Mouse (Mus musculus) midbrain, postnatal 0 days (tissue): ENCODE measurements at regions not wholly inside any gene's neighbourhood (a gene's known extent, or its start where the extent isn't known, plus 50 kb on each side); places are given as distances from the start of the nearest gene placed in this dataset.

Source experiments
- ATAC-seq: fragments of 200-750 bp; cut with Nextera tagmentation; 2 replicates; pipeline ENCODE4 v1.8.0; 2017; ENCODE audit warnings: moderate number of reproducible peaks, mild to moderate bottlenecking, moderate TSS enrichment, moderate library complexity; ENCODE audit not compliant: low FRiP score
- DNase-seq: peaks from one replicate; pipeline ENCODE4 v3.0.0-alpha.2; 2015; ENCODE audit warnings: low spot score
- H3K27ac ChIP-seq: fragments of 300-500 bp; sonication (generic); 2 replicates; pipeline ENCODE4 v1.5.1; 2014; ENCODE audit warnings: low read depth, mild to moderate bottlenecking, low read length, mixed read lengths
- H3K27me3 ChIP-seq: fragments of 300-500 bp; sonication (generic); 2 replicates; pipeline ENCODE4 v1.6.1; 2014; ENCODE audit warnings: low read length, control low read depth, mixed read lengths; ENCODE audit not compliant: insufficient read depth
- H3K36me3 ChIP-seq: fragments of 300-500 bp; sonication (generic); 2 replicates; pipeline ENCODE4 v1.6.1; 2014; ENCODE audit warnings: low read length, control low read depth, mixed read lengths; ENCODE audit not compliant: insufficient read depth
- H3K4me1 ChIP-seq: fragments of 300-500 bp; sonication (generic); 2 replicates; pipeline ENCODE4 v1.6.1; 2014; ENCODE audit warnings: mild to moderate bottlenecking, control low read depth, antibody characterized with exemption, low read length, mixed read lengths; ENCODE audit not compliant: insufficient read depth
- H3K4me2 ChIP-seq: fragments of 300-500 bp; sonication (generic); 2 replicates; pipeline ENCODE4 v1.6.1; 2014; ENCODE audit warnings: low read depth, mild to moderate bottlenecking, low read length, mixed read lengths; ENCODE audit not compliant: poor library complexity, severe bottlenecking
- H3K4me3 ChIP-seq: fragments of 300-500 bp; sonication (generic); 2 replicates; pipeline ENCODE4 v1.5.1; 2014; ENCODE audit warnings: low read depth, mild to moderate bottlenecking, low read length, moderate library complexity
- H3K9ac ChIP-seq: fragments of 300-500 bp; sonication (generic); replicated peaks from 2 replicates; pipeline ENCODE4 v1.6.1; 2014; ENCODE audit warnings: mild to moderate bottlenecking, low read length, moderate library complexity, mixed read lengths; ENCODE audit not compliant: poor library complexity, severe bottlenecking
- H3K9me3 ChIP-seq: fragments of 300-500 bp; sonication (generic); 2 replicates; pipeline ENCODE4 v1.6.1; 2016; ENCODE audit warnings: low read length, control low read depth
- CTCF ChIP-seq: IDR thresholded peaks from 2 replicates; pipeline ENCODE4 v1.5.1; 2016; ENCODE audit warnings: antibody characterized with exemption, mild to moderate bottlenecking
- WGBS: fragments of 180-500 bp; shearing (Covaris S2); extraction: QIAGEN DNeasy Blood & Tissue Kit; methylation state at CpG from one replicate; pipeline ENCODE4 v1.1.7; 2014; 5-methylcytosine and 5-hydroxymethylcytosine counted together

GRCm38 (mm10) chr9:47133873-47134272 lies 135.3 kb downstream of the Gm4791 start:
- no peak for TF ChIP-seq CTCF
- Histone ChIP-seq H3K4me3 (no peak overlapping the region), H3K4me1 (no peaks in the 10 kb centered on the region), H3K36me3 (no peaks in the 10 kb centered on the region), H3K4me2 (no peak overlapping the region), H3K27ac (no peak overlapping the region), H3K9me3 (no peaks in the 10 kb centered on the region), H3K27me3 (no peaks in the 10 kb centered on the region), H3K9ac (no peak overlapping the region)
- ATAC-seq, result no peak
- WGBS, result 77% methylated on average over 8 of the region's 8 CpGs
- DNase-seq, result no peak

GRCm38 (mm10) chr9:47134479-47134878 lies 135.9 kb downstream of the Gm4791 start:
- ATAC-seq (no peak), DNase-seq (no peak)
- no peak overlapping the region for H3K9ac ChIP-seq
- TF ChIP-seq CTCF, result no peak
- H3K4me3 ChIP-seq, result no peak overlapping the region
- no peak overlapping the region for H3K4me2 ChIP-seq
- no peaks in the 10 kb centered on the region for H3K9me3 ChIP-seq
- no peaks in the 10 kb centered on the region for H3K27me3 ChIP-seq
- no peaks in the 10 kb centered on the region for H3K36me3 ChIP-seq
- no peak overlapping the region for H3K27ac ChIP-seq
- H3K4me1 ChIP-seq, result no peaks in the 10 kb centered on the region
- 87% methylated on average over 4 of the region's 4 CpGs for WGBS

GRCm38 (mm10) chr9:47136641-47137040 lies 138.1 kb downstream of the Gm4791 start:
- Histone ChIP-seq H3K9ac (no peak overlapping the region), H3K4me1 (no peaks in the 10 kb centered on the region), H3K36me3 (no peaks in the 10 kb centered on the region), H3K9me3 (no peaks in the 10 kb centered on the region), H3K27ac (no peak overlapping the region), H3K4me3 (no peak overlapping the region), H3K4me2 (no peak overlapping the region), H3K27me3 (no peaks in the 10 kb centered on the region)
- DNase-seq, result no peak
- no peak for ATAC-seq
- no peak for TF ChIP-seq CTCF
- 91% methylated on average over 5 of the region's 5 CpGs for whole genome bisulfite sequencing

- ATAC-seq, result no peak
Observed at GRCm38 (mm10) chr9:47153471-47153870, 154.9 kb downstream of the Gm4791 start.

GRCm38 (mm10) chr9:47165480-47166131 lies 167.1 kb downstream of the Gm4791 start:
- no peak overlapping the region for H3K27ac ChIP-seq
- no peak overlapping the region for H3K4me2 ChIP-seq
- no peak; the same call in 1 of the 2 replicates for ATAC-seq
- 57% methylated on average over 8 of the region's 8 CpGs for whole genome bisulfite sequencing
- H3K4me1 ChIP-seq, result no peaks in the 10 kb centered on the region
- H3K9me3 ChIP-seq, result no peaks in the 10 kb centered on the region
- H3K9ac ChIP-seq, result no peak overlapping the region
- H3K4me3 ChIP-seq, result no peak overlapping the region
- no peaks in the 10 kb centered on the region for H3K27me3 ChIP-seq
- H3K36me3 ChIP-seq, result no peaks in the 10 kb centered on the region
- no peak for TF ChIP-seq CTCF
- DNase-seq, result peak; percentile 13

More at GRCm38 (mm10) chr9:47153471-47153870, 154.9 kb downstream of the Gm4791 start:
- no peak overlapping the region for H3K9ac ChIP-seq
- TF ChIP-seq CTCF, result no peak
- H3K27me3 ChIP-seq, result no peaks in the 10 kb centered on the region
- H3K4me1 ChIP-seq, result no peaks in the 10 kb centered on the region
- H3K9me3 ChIP-seq, result no peaks in the 10 kb centered on the region
- no peak for DNase-seq
- H3K27ac ChIP-seq, result no peak overlapping the region
- H3K4me3 ChIP-seq, result no peak overlapping the region
- H3K4me2 ChIP-seq, result no peak overlapping the region
- no peaks in the 10 kb centered on the region for H3K36me3 ChIP-seq
- WGBS, result 87% methylated on average over 7 of the region's 7 CpGs

GRCm38 (mm10) chr9:47167681-47168240 lies 169.2 kb downstream of the Gm4791 start:
- H3K27ac ChIP-seq, result no peak overlapping the region
- ATAC-seq (no peak), DNase-seq (no peak)
- no peaks in the 10 kb centered on the region for H3K4me1 ChIP-seq
- H3K4me2 ChIP-seq, result no peak overlapping the region
- H3K9me3 ChIP-seq, result no peaks in the 10 kb centered on the region
- no peak overlapping the region for H3K4me3 ChIP-seq
- no peaks in the 10 kb centered on the region for H3K27me3 ChIP-seq
- H3K36me3 ChIP-seq, result no peaks in the 10 kb centered on the region
- H3K9ac ChIP-seq, result no peak overlapping the region
- TF ChIP-seq CTCF, result no peak
- 50% methylated on average over 20 of the region's 20 CpGs for WGBS
